Mouse (Mus musculus): ENCODE data around the gene Arid3a. TPM values are rescaled to one million over a fixed set of nuclear protein-coding genes. Genes with fewer than 3 reads are reported as not detected.

The Arid3a gene
- polyA plus RNA-seq, 1 experiment from 2014 or later = 7.0 TPM

- DNase-seq (ENCODE audit: low spot score) (no peak), ATAC-seq (ENCODE audit: insufficient read depth, low FRiP score, low TSS enrichment) (no peak)
- H3K27ac ChIP-seq (ENCODE audit: low read depth, low read length) = no peak overlapping the region
- H3K27me3 ChIP-seq (ENCODE audit: control insufficient read depth, insufficient read depth, low read length) = 0 out of 2 replicates have a peak, but pooled peaks cover 2% of the 10 kb centered on the region
- 50% methylated on average over 20 of the region's 20 CpGs for WGBS
- peaks cover 8% of the 10 kb centered on the region for H3K36me3 ChIP-seq (ENCODE audit: control insufficient read depth, insufficient read depth, low read length)
- no peak overlapping the region for H3K9ac ChIP-seq (ENCODE audit: low read length)
- H3K4me3 ChIP-seq (ENCODE audit: low read depth, low read length) = no peak overlapping the region
- H3K9me3 ChIP-seq (ENCODE audit: control insufficient read depth, low read length) = no peaks in the 10 kb centered on the region
- H3K4me1 ChIP-seq (ENCODE audit: control insufficient read depth, insufficient read depth, low read length) = peaks cover 4% of the 10 kb centered on the region; the same call in 1 of the 2 replicates
- H3K4me2 ChIP-seq (ENCODE audit: low read depth) = no peak overlapping the region
Measured at GRCm38 (mm10) chr10:79897316-79898245, 29.3 kb upstream of the Arid3a start.

- Histone ChIP-seq H3K27ac (ENCODE audit: low read depth, low read length) (peak overlapping the region; percentile 54; the same call in 1 of the 2 replicates), H3K4me2 (ENCODE audit: low read depth) (no peak overlapping the region), H3K4me1 (ENCODE audit: control insufficient read depth, insufficient read depth, low read length) (peaks cover 4% of the 10 kb centered on the region; the same call in 1 of the 2 replicates), H3K27me3 (ENCODE audit: control insufficient read depth, insufficient read depth, low read length) (0 out of 2 replicates have a peak, but pooled peaks cover 2% of the 10 kb centered on the region), H3K9ac (ENCODE audit: low read length) (no peak overlapping the region), H3K36me3 (ENCODE audit: control insufficient read depth, insufficient read depth, low read length) (peaks cover 13% of the 10 kb centered on the region), H3K4me3 (ENCODE audit: low read depth, low read length) (no peak overlapping the region), H3K9me3 (ENCODE audit: control insufficient read depth, low read length) (no peaks in the 10 kb centered on the region)
- peak; percentile 27; the same call in 1 of the 2 replicates for ATAC-seq (ENCODE audit: insufficient read depth, low FRiP score, low TSS enrichment)
- peak; percentile 49 for DNase-seq (ENCODE audit: low spot score)
- WGBS = 17% methylated on average over 2 of the region's 2 CpGs
Measured at GRCm38 (mm10) chr10:79900951-79901410, 25.9 kb upstream of the Arid3a start.

GRCm38 (mm10) chr10:79906712-79907111 lies 20.1 kb upstream of the Arid3a start:
- no peak for ATAC-seq (ENCODE audit: insufficient read depth, low FRiP score, low TSS enrichment)

GRCm38 (mm10) chr10:79907415-79907814 lies 19.4 kb upstream of the Arid3a start:
- Histone ChIP-seq H3K9me3 (ENCODE audit: control insufficient read depth, low read length) (no peaks in the 10 kb centered on the region), H3K27me3 (ENCODE audit: control insufficient read depth, insufficient read depth, low read length) (no peaks in the 10 kb centered on the region), H3K27ac (ENCODE audit: low read depth, low read length) (no peak overlapping the region), H3K4me3 (ENCODE audit: low read depth, low read length) (no peak overlapping the region), H3K36me3 (ENCODE audit: control insufficient read depth, insufficient read depth, low read length) (peaks cover 16% of the 10 kb centered on the region), H3K4me1 (ENCODE audit: control insufficient read depth, insufficient read depth, low read length) (no peaks in the 10 kb centered on the region), H3K4me2 (ENCODE audit: low read depth) (no peak overlapping the region), H3K9ac (ENCODE audit: low read length) (no peak overlapping the region)
- no peak for DNase-seq (ENCODE audit: low spot score)
- 94% methylated on average over 10 of the region's 10 CpGs for WGBS
- ATAC-seq (ENCODE audit: insufficient read depth, low FRiP score, low TSS enrichment) = no peak

More at GRCm38 (mm10) chr10:79906712-79907111, 20.1 kb upstream of the Arid3a start:
- no peak overlapping the region for H3K4me2 ChIP-seq (ENCODE audit: low read depth)
- no peaks in the 10 kb centered on the region for H3K9me3 ChIP-seq (ENCODE audit: control insufficient read depth, low read length)
- no peak overlapping the region for H3K9ac ChIP-seq (ENCODE audit: low read length)
- H3K4me1 ChIP-seq (ENCODE audit: control insufficient read depth, insufficient read depth, low read length) = no peaks in the 10 kb centered on the region
- 94% methylated on average over 9 of the region's 9 CpGs for WGBS
- no peak overlapping the region for H3K27ac ChIP-seq (ENCODE audit: low read depth, low read length)
- H3K4me3 ChIP-seq (ENCODE audit: low read depth, low read length) = no peak overlapping the region
- no peaks in the 10 kb centered on the region for H3K27me3 ChIP-seq (ENCODE audit: control insufficient read depth, insufficient read depth, low read length)
- no peak for DNase-seq (ENCODE audit: low spot score)
- H3K36me3 ChIP-seq (ENCODE audit: control insufficient read depth, insufficient read depth, low read length) = peaks cover 13% of the 10 kb centered on the region

GRCm38 (mm10) chr10:79908167-79909091 lies 18.4 kb upstream of the Arid3a start, which contains the start of gene Med16:
Gene Med16 (minus strand): TSS chr10:79908923.
- Histone ChIP-seq H3K4me1 (ENCODE audit: control insufficient read depth, insufficient read depth, low read length) (no peaks in the 10 kb centered on the region), H3K9me3 (ENCODE audit: control insufficient read depth, low read length) (no peaks in the 10 kb centered on the region), H3K4me2 (ENCODE audit: low read depth) (peak within 1 kb of the TSS; percentile 34), H3K27me3 (ENCODE audit: control insufficient read depth, insufficient read depth, low read length) (no peaks in the 10 kb centered on the region), H3K4me3 (ENCODE audit: low read depth, low read length) (peak within 1 kb of the TSS; percentile 71), H3K27ac (ENCODE audit: low read depth, low read length) (peak within 1 kb of the TSS; percentile 91), H3K36me3 (ENCODE audit: control insufficient read depth, insufficient read depth, low read length) (peaks cover 14% of the 10 kb centered on the region), H3K9ac (ENCODE audit: low read length) (peak within 1 kb of the TSS; percentile 95)
- DNase-seq (ENCODE audit: low spot score) = peak; percentile 97
- WGBS = 1% methylated on average over 52 of the region's 52 CpGs
- ATAC-seq (ENCODE audit: insufficient read depth, low FRiP score, low TSS enrichment) = peak; percentile 92

GRCm38 (mm10) chr10:79909092-79909922 lies 17.5 kb upstream of the Arid3a start:
- Histone ChIP-seq H3K27me3 (ENCODE audit: control insufficient read depth, insufficient read depth, low read length) (no peaks in the 10 kb centered on the region), H3K4me2 (ENCODE audit: low read depth) (peak overlapping the region; percentile 29; the same call in 1 of the 2 replicates), H3K36me3 (ENCODE audit: control insufficient read depth, insufficient read depth, low read length) (peaks cover 14% of the 10 kb centered on the region), H3K9me3 (ENCODE audit: control insufficient read depth, low read length) (no peaks in the 10 kb centered on the region), H3K4me3 (ENCODE audit: low read depth, low read length) (peak overlapping the region; percentile 71), H3K9ac (ENCODE audit: low read length) (no peak overlapping the region; the same call in 1 of the 2 replicates), H3K27ac (ENCODE audit: low read depth, low read length) (peak overlapping the region; percentile 58; the same call in 1 of the 2 replicates), H3K4me1 (ENCODE audit: control insufficient read depth, insufficient read depth, low read length) (no peaks in the 10 kb centered on the region)
- 25% methylated on average over 14 of the region's 14 CpGs for WGBS
- ATAC-seq (ENCODE audit: insufficient read depth, low FRiP score, low TSS enrichment) (peak; percentile 32; the same call in 1 of the 2 replicates), DNase-seq (ENCODE audit: low spot score) (peak; percentile 53)

GRCm38 (mm10) chr10:79910556-79910955 lies 16.3 kb upstream of the Arid3a start, which contains the start of gene Gm26602:
Gene Gm26602 (plus strand): TSS chr10:79910856.
- WGBS = 93% methylated on average over 4 of the region's 4 CpGs
- Histone ChIP-seq H3K9me3 (ENCODE audit: control insufficient read depth, low read length) (no peaks in the 10 kb centered on the region), H3K4me3 (ENCODE audit: low read depth, low read length) (no peak within 1 kb of the TSS), H3K4me2 (ENCODE audit: low read depth) (no peak within 1 kb of the TSS), H3K4me1 (ENCODE audit: control insufficient read depth, insufficient read depth, low read length) (no peaks in the 10 kb centered on the region; the same call in 1 of the 2 replicates), H3K36me3 (ENCODE audit: control insufficient read depth, insufficient read depth, low read length) (peaks cover 7% of the 10 kb centered on the region), H3K9ac (ENCODE audit: low read length) (no peak within 1 kb of the TSS), H3K27ac (ENCODE audit: low read depth, low read length) (no peak within 1 kb of the TSS), H3K27me3 (ENCODE audit: control insufficient read depth, insufficient read depth, low read length) (no peaks in the 10 kb centered on the region)
- no peak for DNase-seq (ENCODE audit: low spot score)
- no peak for ATAC-seq (ENCODE audit: insufficient read depth, low FRiP score, low TSS enrichment)

Measured in neural tube, embryonic 11.5 days (tissue).